Mouse (Mus musculus) small intestine, adult 2 months (tissue): ENCODE measurements around the gene Pias4. TPM values are rescaled to one million over a fixed set of nuclear protein-coding genes. Genes with fewer than 3 reads are reported as not detected.
"Not testable (repeated sequence)": the region's sequence is repeated elsewhere in the genome, so short reads cannot be mapped to it uniquely, and the experiment has no call there.

Experiments
- H3K27ac ChIP-seq: fragments of 200-500 bp; 2 replicates; pipeline ENCODE4 v1.5.1; 2012; ENCODE audit warnings: low read depth, low read length, control low read depth, inconsistent platforms; ENCODE audit not compliant: insufficient read depth
- H3K27me3 ChIP-seq: fragments of 200-500 bp; 2 replicates; pipeline ENCODE4 v1.6.1; 2012; ENCODE audit warnings: mild to moderate bottlenecking, moderate library complexity, low read length, inconsistent platforms; ENCODE audit not compliant: control insufficient read depth, insufficient read depth
- H3K36me3 ChIP-seq: fragments of 200-500 bp; 2 replicates; pipeline ENCODE4 v1.6.1; 2012; ENCODE audit warnings: mild to moderate bottlenecking, low read length, control low read depth, inconsistent platforms; ENCODE audit not compliant: control insufficient read depth, insufficient read depth
- H3K4me1 ChIP-seq: fragments of 200-500 bp; 2 replicates; pipeline ENCODE4 v1.6.1; 2012; ENCODE audit warnings: low read length, inconsistent platforms, mixed read lengths; ENCODE audit not compliant: control insufficient read depth, insufficient read depth, insufficient read length
- H3K4me3 ChIP-seq: fragments of 200-500 bp; 2 replicates; pipeline ENCODE4 v1.5.1; 2012; ENCODE audit warnings: low read depth, mild to moderate bottlenecking, control low read depth, inconsistent platforms, low read length, moderate library complexity
- CTCF ChIP-seq: fragments of 200-500 bp; IDR thresholded peaks from 2 replicates; pipeline ENCODE4 v1.5.1; 2012; ENCODE audit warnings: low read depth, mild to moderate bottlenecking, control low read depth, inconsistent platforms, low read length, moderate library complexity, mixed read lengths; ENCODE audit not compliant: insufficient replicate concordance, insufficient read length; ENCODE audit errors: extremely low read depth
- POLR2A ChIP-seq: fragments of 200-500 bp; IDR thresholded peaks from 2 replicates; pipeline ENCODE4 v1.6.1; 2012; ENCODE audit warnings: low read depth, mild to moderate bottlenecking, control low read depth, inconsistent platforms, low read length, moderate library complexity
- WGBS: fragments of 180-500 bp; shearing (Covaris S2); methylation state at CpG from one replicate; pipeline ENCODE4 v1.1.7; 2018; 5-methylcytosine and 5-hydroxymethylcytosine counted together
- polyA plus RNA-seq: library from polyadenylated mRNA; depleted of rRNA; stranded (reverse); fragments of >200 nt; gene quantifications from 2 replicates; pipeline ENCODE4 v1.2.3, GENCODE M21; 2012

Gene Pias4
- polyA plus RNA-seq, 1 experiment: 53.3 TPM

GRCm38 (mm10) chr10:81182336-81183333 is 14.9 kb upstream of the Pias4 start, which contains the start of gene Dapk3:
TSS of gene Dapk3 (plus strand) at chr10:81183005.
- WGBS: 6% methylated on average over 53 of the region's 53 CpGs
- no peaks in the 10 kb centered on the region for H3K27me3 ChIP-seq
- peaks cover 64% of the 10 kb centered on the region for H3K36me3 ChIP-seq
- H3K4me3 ChIP-seq: peak within 1 kb of the TSS; percentile 80
- TF ChIP-seq POLR2A: peak; percentile 57; the same call in 1 of the 2 replicates
- peak; percentile 11; the same call in 1 of the 2 replicates for TF ChIP-seq CTCF
- peak within 1 kb of the TSS; percentile 83 for H3K27ac ChIP-seq
- peaks cover 12% of the 10 kb centered on the region for H3K4me1 ChIP-seq

GRCm38 (mm10) chr10:81181860-81182259 is 14.1 kb upstream of the Pias4 start:
- H3K27ac ChIP-seq, H3K27me3 ChIP-seq, H3K4me3 ChIP-seq: not testable (repeated sequence)
- H3K36me3 ChIP-seq: peaks cover 62% of the 10 kb centered on the region
- 82% methylated on average over 12 of the region's 12 CpGs for whole genome bisulfite sequencing
- H3K4me1 ChIP-seq: peaks cover 13% of the 10 kb centered on the region

DNA sequence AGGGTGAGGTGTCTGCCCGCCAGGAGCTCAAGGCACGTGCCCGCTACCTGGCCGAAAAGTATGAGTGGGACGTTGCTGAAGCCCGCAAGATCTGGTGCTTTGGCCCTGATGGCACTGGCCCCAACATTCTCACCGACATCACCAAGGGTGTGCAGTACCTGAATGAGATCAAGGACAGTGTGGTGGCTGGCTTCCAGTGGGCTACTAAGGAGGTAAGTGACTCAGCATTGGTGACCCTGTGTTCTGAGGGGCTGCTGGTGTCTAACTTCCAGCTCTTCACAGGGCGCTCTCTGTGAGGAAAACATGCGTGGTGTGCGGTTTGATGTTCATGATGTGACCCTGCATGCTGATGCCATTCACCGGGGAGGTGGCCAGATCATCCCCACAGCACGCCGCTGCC is 13.2 kb upstream of the Pias4 start:
- no peak for TF ChIP-seq POLR2A
- no peak overlapping the region for H3K27ac ChIP-seq
- H3K36me3 ChIP-seq: peaks cover 62% of the 10 kb centered on the region
- WGBS: 86% methylated on average over 13 of the region's 13 CpGs
- no peaks in the 10 kb centered on the region for H3K27me3 ChIP-seq
- H3K4me1 ChIP-seq: peaks cover 13% of the 10 kb centered on the region
- H3K4me3 ChIP-seq: no peak overlapping the region

DNA sequence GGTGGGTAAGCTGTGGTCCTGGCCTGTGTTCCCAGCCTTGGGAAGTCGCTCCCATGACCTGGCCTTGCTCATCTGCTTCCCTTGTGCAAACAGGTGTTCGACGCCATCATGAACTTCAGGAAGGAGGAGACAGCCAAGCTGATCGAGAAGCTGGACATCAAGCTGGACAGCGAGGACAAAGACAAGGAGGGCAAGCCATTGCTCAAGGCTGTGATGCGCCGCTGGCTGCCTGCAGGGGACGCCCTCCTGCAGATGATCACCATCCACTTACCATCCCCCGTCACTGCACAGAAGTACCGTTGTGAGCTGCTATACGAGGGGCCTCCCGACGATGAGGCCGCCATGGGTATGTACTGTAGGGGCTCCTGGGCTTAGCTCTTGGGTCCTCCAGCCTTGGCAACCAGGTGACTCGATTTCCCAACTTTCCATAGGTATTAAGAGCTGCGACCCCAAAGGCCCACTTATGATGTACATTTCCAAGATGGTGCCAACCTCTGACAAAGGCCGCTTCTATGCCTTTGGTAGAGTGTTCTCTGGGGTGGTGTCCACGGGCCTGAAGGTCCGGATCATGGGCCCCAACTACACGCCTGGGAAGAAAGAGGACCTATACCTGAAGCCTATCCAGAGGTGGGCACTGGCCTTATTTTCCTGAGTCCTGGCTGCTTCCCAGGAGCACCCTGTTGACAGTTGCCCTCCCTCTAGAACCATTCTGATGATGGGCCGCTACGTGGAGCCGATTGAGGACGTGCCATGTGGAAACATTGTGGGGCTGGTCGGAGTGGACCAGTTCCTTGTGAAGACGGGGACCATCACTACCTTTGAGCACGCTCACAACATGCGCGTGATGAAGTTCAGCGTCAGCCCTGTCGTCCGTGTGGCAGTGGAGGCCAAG is 12.0 kb upstream of the Pias4 start:
- 86% methylated on average over 32 of the region's 32 CpGs for WGBS
- Histone ChIP-seq H3K4me1 (peaks cover 20% of the 10 kb centered on the region), H3K27ac (no peak overlapping the region), H3K36me3 (peaks cover 56% of the 10 kb centered on the region), H3K27me3 (no peaks in the 10 kb centered on the region), H3K4me3 (no peak overlapping the region)
- TF ChIP-seq CTCF (peak; percentile 15; the same call in 1 of the 2 replicates), POLR2A (0 out of 2 replicates have a peak, but pooled peaks have one; percentile 19)

GRCm38 (mm10) chr10:81178927-81179326 is 11.2 kb upstream of the Pias4 start:
- Histone ChIP-seq H3K4me1 (peaks cover 22% of the 10 kb centered on the region), H3K27me3 (no peaks in the 10 kb centered on the region), H3K36me3 (peaks cover 52% of the 10 kb centered on the region), H3K27ac (no peak overlapping the region), H3K4me3 (no peak overlapping the region)
- WGBS: 88% methylated on average over 11 of the region's 11 CpGs
- TF ChIP-seq CTCF (no peak), POLR2A (no peak)

GRCm38 (mm10) chr10:81177958-81178712 is 10.4 kb upstream of the Pias4 start:
- Histone ChIP-seq H3K4me3 (peak overlapping the region; percentile 90), H3K27ac (no peak overlapping the region), H3K4me1 (peaks cover 18% of the 10 kb centered on the region), H3K27me3 (no peaks in the 10 kb centered on the region), H3K36me3 (peaks cover 52% of the 10 kb centered on the region)
- TF ChIP-seq POLR2A: no peak
- TF ChIP-seq CTCF: no peak
- WGBS: 35% methylated on average over 14 of the region's 14 CpGs

DNA sequence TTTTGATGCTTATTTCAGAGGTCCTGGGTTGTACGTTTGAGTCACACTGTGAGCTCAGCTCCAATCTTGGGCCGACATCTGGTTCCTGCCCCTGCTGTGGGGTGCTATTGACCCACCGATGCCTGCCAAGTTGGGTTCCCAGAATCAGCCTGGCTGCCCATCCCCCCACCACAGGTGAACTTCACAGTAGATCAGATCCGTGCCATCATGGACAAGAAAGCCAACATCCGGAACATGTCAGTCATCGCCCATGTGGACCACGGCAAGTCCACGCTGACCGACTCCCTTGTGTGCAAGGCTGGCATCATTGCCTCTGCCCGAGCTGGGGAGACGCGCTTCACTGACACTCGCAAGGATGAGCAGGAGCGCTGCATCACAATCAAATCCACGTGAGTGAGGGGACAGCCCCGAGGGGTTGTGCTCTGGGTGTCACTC is 9.8 kb upstream of the Pias4 start:
- H3K27ac ChIP-seq: peak overlapping the region; percentile 89
- H3K4me3 ChIP-seq: peak overlapping the region; percentile 90
- peaks cover 19% of the 10 kb centered on the region for H3K4me1 ChIP-seq
- 5% methylated on average over 16 of the region's 16 CpGs for WGBS
- TF ChIP-seq POLR2A (no peak), CTCF (no peak)
- peaks cover 52% of the 10 kb centered on the region for H3K36me3 ChIP-seq
- no peaks in the 10 kb centered on the region for H3K27me3 ChIP-seq
